Mouse (Mus musculus) G1E (cell line): ENCODE data around the gene Pus3.

Experiments
- CTCF ChIP-seq: IDR thresholded peaks from 2 replicates; pipeline ENCODE4 v1.5.1; 2012; ENCODE audit warnings: low read depth, low read length, inconsistent platforms, mixed read lengths
- GATA1 ChIP-seq: IDR thresholded peaks from 2 replicates; pipeline ENCODE4 v1.6.1; 2012; ENCODE audit warnings: borderline replicate concordance, low read length, inconsistent platforms, mixed read lengths
- GATA2 ChIP-seq: IDR thresholded peaks from 2 replicates; pipeline ENCODE4 v1.6.1; 2012; ENCODE audit warnings: low read depth, low read length, inconsistent platforms, borderline replicate concordance
- POLR2AphosphoS5 ChIP-seq: IDR thresholded peaks from 2 replicates; pipeline ENCODE4 v1.6.1; 2012; ENCODE audit warnings: low read depth, low read length, inconsistent platforms; ENCODE audit not compliant: insufficient replicate concordance
- TAL1 ChIP-seq: conservative IDR thresholded peaks from 2 replicates; pipeline ENCODE4 v1.6.1; 2012; ENCODE audit warnings: low read depth, low read length, inconsistent platforms, mixed read lengths

GRCm38 (mm10) chr9:35546745-35547144 lies 11.7 kb upstream of the Pus3 start:
- no peak for TF ChIP-seq POLR2AphosphoS5
- TF ChIP-seq CTCF: no peak
- TF ChIP-seq GATA2: no peak
- TF ChIP-seq TAL1: no peak
- TF ChIP-seq GATA1: no peak
